Mouse (Mus musculus): Measurements from ENCODE around the gene Tepsin. TPM values are rescaled to one million over a fixed set of nuclear protein-coding genes. Genes with fewer than 3 reads are reported as not detected.

Tepsin gene
- polyA plus RNA-seq, 2 experiments = 4.2 to 11.0 TPM

GRCm38 (mm10) chr11:120103431-120103997 is 5.0 kb upstream of the Tepsin start:
- TF ChIP-seq EP300 (IDR thresholded peaks at IDR 0.05; ENCODE audit: low read depth) (no peak), CTCF (IDR thresholded peaks at IDR 0.05; ENCODE audit: low read depth) (no peak)
- no peak overlapping the region for H3K4me2 ChIP-seq (ENCODE audit: low read depth)
- no peak for ATAC-seq (ENCODE audit: insufficient read depth)

GRCm38 (mm10) chr11:120101036-120101435 is 2.5 kb upstream of the Tepsin start:
- Histone ChIP-seq H3K4me3 (ENCODE audit: insufficient read depth in 1 of 2, low read depth in 2 of 2, low read length in 2 of 2) (no peak overlapping the region), H3K36me3 (replicated peaks; ENCODE audit: control insufficient read depth, insufficient read depth, low read depth) (peaks cover 3% of the 10 kb centered on the region), H3K4me1 (replicated peaks; ENCODE audit: control insufficient read depth in 2 of 2, insufficient read depth in 2 of 2, low read length in 1 of 2) (peaks cover 11 to 16% of the 10 kb centered on the region in 2 experiments), H3K9ac (replicated peaks) (no peak overlapping the region), H3K4me2 (ENCODE audit: low read depth) (no peak overlapping the region), H3K9me3 (ENCODE audit: control insufficient read depth, low read length) (no peaks in the 10 kb centered on the region), H3K27ac (no peak overlapping the region), H3K27me3 (ENCODE audit: control insufficient read depth, insufficient read depth, low read length) (no peaks in the 10 kb centered on the region)
- DNase-seq (ENCODE audit: low read depth in 3 of 3, low spot score in 3 of 3) (peak; percentile 42 to 54 (median 52)), ATAC-seq (ENCODE audit: insufficient read depth) (no peak)
- 5% methylated on average over 3 of the region's 3 CpGs for WGBS (ENCODE audit: insufficient replicate concordance)
- no peak for TF ChIP-seq EP300 (IDR thresholded peaks at IDR 0.05; ENCODE audit: low read depth)
- peak; percentile 94 for TF ChIP-seq CTCF (IDR thresholded peaks at IDR 0.05; ENCODE audit: low read depth)

More at GRCm38 (mm10) chr11:120103431-120103997, 5.0 kb upstream of the Tepsin start:
- Histone ChIP-seq H3K4me1 (replicated peaks; ENCODE audit: control insufficient read depth in 2 of 2, insufficient read depth in 2 of 2, low read length in 1 of 2) (peaks cover 5 to 8% of the 10 kb centered on the region in 2 experiments), H3K36me3 (replicated peaks; ENCODE audit: control insufficient read depth, insufficient read depth, low read depth) (peaks cover 3% of the 10 kb centered on the region), H3K27me3 (ENCODE audit: control insufficient read depth, insufficient read depth, low read length) (no peaks in the 10 kb centered on the region), H3K27ac (no peak overlapping the region), H3K9ac (replicated peaks) (no peak overlapping the region), H3K4me3 (ENCODE audit: insufficient read depth in 1 of 2, low read depth in 2 of 2, low read length in 2 of 2) (no peak overlapping the region), H3K9me3 (ENCODE audit: control insufficient read depth, low read length) (no peaks in the 10 kb centered on the region)
- DNase-seq (ENCODE audit: low read depth in 3 of 3, low spot score in 3 of 3) = no peak
- WGBS (ENCODE audit: insufficient replicate concordance) = 36% methylated on average over 3 of the region's 3 CpGs

GRCm38 (mm10) chr11:120092817-120093591 is 5.5 kb downstream of the Tepsin start:
- WGBS (ENCODE audit: insufficient replicate concordance) = 75% methylated on average over 23 of the region's 23 CpGs
- no peak overlapping the region for H3K4me3 ChIP-seq (ENCODE audit: insufficient read depth in 1 of 2, low read depth in 2 of 2, low read length in 2 of 2)
- H3K27ac ChIP-seq = no peak overlapping the region

GRCm38 (mm10) chr11:120090661-120091060 is 7.9 kb downstream of the Tepsin start:
- H3K4me1 ChIP-seq (replicated peaks; ENCODE audit: control insufficient read depth in 2 of 2, insufficient read depth in 2 of 2, low read length in 1 of 2) = peaks cover 2 to 10% of the 10 kb centered on the region in 2 experiments; a peak in 3 of 4 replicates
- peaks cover 14% of the 10 kb centered on the region for H3K36me3 ChIP-seq (replicated peaks; ENCODE audit: control insufficient read depth, insufficient read depth, low read depth)
- H3K9ac ChIP-seq (replicated peaks) = no peak overlapping the region
- no peaks in the 10 kb centered on the region for H3K27me3 ChIP-seq (ENCODE audit: control insufficient read depth, insufficient read depth, low read length)
- no peak overlapping the region for H3K27ac ChIP-seq
- 77% methylated on average over 4 of the region's 4 CpGs for WGBS (ENCODE audit: insufficient replicate concordance)
- no peak overlapping the region for H3K4me3 ChIP-seq (ENCODE audit: insufficient read depth in 1 of 2, low read depth in 2 of 2, low read length in 2 of 2)
- DNase-seq (ENCODE audit: low read depth in 3 of 3, low spot score in 3 of 3) = no peak
- TF ChIP-seq CTCF (IDR thresholded peaks at IDR 0.05; ENCODE audit: low read depth) (no peak), EP300 (IDR thresholded peaks at IDR 0.05; ENCODE audit: low read depth) (no peak)
- H3K4me2 ChIP-seq (ENCODE audit: low read depth) = no peak overlapping the region
- no peak for ATAC-seq (ENCODE audit: insufficient read depth)
- no peaks in the 10 kb centered on the region for H3K9me3 ChIP-seq (ENCODE audit: control insufficient read depth, low read length)

More at GRCm38 (mm10) chr11:120092817-120093591, 5.5 kb downstream of the Tepsin start:
- ATAC-seq (ENCODE audit: insufficient read depth) (no peak), DNase-seq (ENCODE audit: low read depth in 3 of 3, low spot score in 3 of 3) (no peak)
- Histone ChIP-seq H3K36me3 (replicated peaks; ENCODE audit: control insufficient read depth, insufficient read depth, low read depth) (peaks cover 14% of the 10 kb centered on the region), H3K4me2 (ENCODE audit: low read depth) (no peak overlapping the region), H3K27me3 (ENCODE audit: control insufficient read depth, insufficient read depth, low read length) (no peaks in the 10 kb centered on the region), H3K9me3 (ENCODE audit: control insufficient read depth, low read length) (no peaks in the 10 kb centered on the region), H3K9ac (replicated peaks) (no peak overlapping the region), H3K4me1 (replicated peaks; ENCODE audit: control insufficient read depth in 2 of 2, insufficient read depth in 2 of 2, low read length in 1 of 2) (peaks cover 5 to 8% of the 10 kb centered on the region in 2 experiments)
- TF ChIP-seq EP300 (IDR thresholded peaks at IDR 0.05; ENCODE audit: low read depth) (no peak), CTCF (IDR thresholded peaks at IDR 0.05; ENCODE audit: low read depth) (0 out of 2 replicates have a peak, but pooled peaks have one; percentile 37)

GRCm38 (mm10) chr11:120086702-120087152 is 11.8 kb downstream of the Tepsin start, which contains the start of gene Cep131:
Gene Cep131 (minus strand): TSS chr11:120086827.
- TF ChIP-seq CTCF (IDR thresholded peaks at IDR 0.05; ENCODE audit: low read depth) = no peak
- TF ChIP-seq EP300 (IDR thresholded peaks at IDR 0.05; ENCODE audit: low read depth) = no peak
- ATAC-seq (ENCODE audit: insufficient read depth) (peak; percentile 99), DNase-seq (ENCODE audit: low read depth in 3 of 3, low spot score in 3 of 3) (peak; percentile 96 to 97 (median 97))
- no peaks in the 10 kb centered on the region for H3K9me3 ChIP-seq (ENCODE audit: control insufficient read depth, low read length)
- no peaks in the 10 kb centered on the region for H3K27me3 ChIP-seq (ENCODE audit: control insufficient read depth, insufficient read depth, low read length)
- H3K27ac ChIP-seq = no peak within 1 kb of the TSS
- peak within 1 kb of the TSS; percentile 56 to 86 for H3K4me3 ChIP-seq (ENCODE audit: insufficient read depth in 1 of 2, low read depth in 2 of 2, low read length in 2 of 2)
- peaks cover 2 to 12% of the 10 kb centered on the region in 2 experiments; a peak in 3 of 4 replicates for H3K4me1 ChIP-seq (replicated peaks; ENCODE audit: control insufficient read depth in 2 of 2, insufficient read depth in 2 of 2, low read length in 1 of 2)
- H3K9ac ChIP-seq (replicated peaks) = peak within 1 kb of the TSS; percentile 50
- under 1% methylated on average over 39 of the region's 42 CpGs for WGBS (ENCODE audit: insufficient replicate concordance)
- H3K4me2 ChIP-seq (ENCODE audit: low read depth) = peak within 1 kb of the TSS; percentile 76
- peaks cover 4% of the 10 kb centered on the region; the same call in 1 of the 2 replicates for H3K36me3 ChIP-seq (replicated peaks; ENCODE audit: control insufficient read depth, insufficient read depth, low read depth)

All from liver, embryonic 14.5 days (tissue).